Mouse (Mus musculus) CH12.LX (cell line): ENCODE results near the gene Zdhhc13. TPM values are rescaled to one million over a fixed set of nuclear protein-coding genes. Genes with fewer than 3 reads are reported as not detected.

Experiments used
- DNase-seq: peaks from one replicate; pipeline ENCODE4 v3.0.0-alpha.2; 2013; ENCODE audit errors: extremely low read depth
- H3K27ac ChIP-seq: 2 replicates; pipeline ENCODE4 v1.5.1; 2012; ENCODE audit warnings: low read depth, mild to moderate bottlenecking, control low read depth, moderate library complexity; ENCODE audit not compliant: insufficient read depth
- H3K27me3 ChIP-seq: replicated peaks from 2 replicates; pipeline ENCODE3; 2012; ENCODE audit warnings: inconsistent platforms
- H3K36me3 ChIP-seq, 2 experiments: replicated peaks in 1 of 2; 2 replicates each; pipeline versions ENCODE3 to v1.6.1; 2012; ENCODE audit warnings: inconsistent platforms in 1 of 2, low read length in 1 of 2, mild to moderate bottlenecking in 1 of 2, mixed read lengths in 1 of 2, moderate library complexity in 1 of 2; ENCODE audit not compliant: control insufficient read depth in 1 of 2, insufficient read depth in 1 of 2
- H3K4me1 ChIP-seq, 2 experiments: 2 replicates each; pipeline ENCODE4 v1.6.1; 2012; ENCODE audit warnings: inconsistent platforms in 1 of 2, moderate library complexity in 1 of 2; ENCODE audit not compliant: insufficient read depth in 2 of 2, control insufficient read depth in 1 of 2
- H3K4me2 ChIP-seq: 2 replicates; pipeline ENCODE4 v1.6.1; 2012; ENCODE audit warnings: low read depth, mild to moderate bottlenecking, control low read depth; ENCODE audit not compliant: poor library complexity, insufficient read depth, severe bottlenecking
- H3K4me3 ChIP-seq, 3 experiments: fragments of 150-350 bp in 1 of 3; sonication (generic) in 1 of 3; replicated peaks in 1 of 3; 2 replicates each; pipeline versions ENCODE3 to v1.5.1; 2011 to 2012; ENCODE audit warnings: low read depth in 2 of 3, low read length in 2 of 3, mild to moderate bottlenecking in 2 of 3, moderate library complexity in 2 of 3, control low read depth in 1 of 3, improper control_type of control experiment in 1 of 3, inconsistent platforms in 1 of 3, mixed read lengths in 1 of 3; ENCODE audit not compliant: poor library complexity in 1 of 3
- H3K79me2 ChIP-seq: replicated peaks from 2 replicates; pipeline ENCODE4 v1.6.1; 2012; ENCODE audit warnings: mild to moderate bottlenecking, moderate library complexity; ENCODE audit not compliant: control insufficient read depth, poor library complexity, insufficient read depth, severe bottlenecking; ENCODE audit errors: extremely low read depth
- H3K9ac ChIP-seq: 2 replicates; pipeline ENCODE4 v1.6.1; 2012; ENCODE audit warnings: low read depth, mild to moderate bottlenecking, control low read depth, moderate library complexity; ENCODE audit not compliant: insufficient read depth
- H3K9me3 ChIP-seq: replicated peaks from 2 replicates; pipeline ENCODE3; 2012; ENCODE audit warnings: low read length, inconsistent platforms, mixed read lengths
- CHD1 ChIP-seq: IDR thresholded peaks from 2 replicates; pipeline ENCODE4 v1.6.1; 2012; ENCODE audit warnings: low read depth, low read length, improper control_type of control experiment, inconsistent platforms
- CHD2 ChIP-seq: IDR thresholded peaks from 2 replicates; pipeline ENCODE4 v1.6.1; 2011; ENCODE audit warnings: low read length, improper control_type of control experiment
- CTCF ChIP-seq, 2 experiments: IDR thresholded peaks in 1 of 2; conservative IDR thresholded peaks in 1 of 2; 2 replicates each; pipeline ENCODE4 v1.5.1; 2011 to 2012; ENCODE audit warnings: low read depth in 2 of 2, low read length in 2 of 2, improper control_type of control experiment in 1 of 2, inconsistent platforms in 1 of 2, mild to moderate bottlenecking in 1 of 2, moderate library complexity in 1 of 2
- ELF1 ChIP-seq: IDR thresholded peaks from 2 replicates; pipeline ENCODE4 v1.6.1; 2014; ENCODE audit warnings: low read depth, mild to moderate bottlenecking, inconsistent platforms, low read length, improper control_type of control experiment
- EP300 ChIP-seq: IDR thresholded peaks from 2 replicates; pipeline ENCODE4 v1.6.1; 2011; ENCODE audit warnings: low read length, improper control_type of control experiment
- ETS1 ChIP-seq: conservative IDR thresholded peaks from 2 replicates; pipeline ENCODE4 v1.6.1; 2012; ENCODE audit warnings: low read depth, mild to moderate bottlenecking, inconsistent platforms, low read length, improper control_type of control experiment, moderate library complexity
- HCFC1 ChIP-seq: IDR thresholded peaks from 2 replicates; pipeline ENCODE4 v1.6.1; 2012; ENCODE audit warnings: low read depth, mild to moderate bottlenecking, inconsistent platforms, low read length, improper control_type of control experiment
- KAT2A ChIP-seq: IDR thresholded peaks from 2 replicates; pipeline ENCODE4 v1.6.1; 2012; ENCODE audit warnings: low read length, improper control_type of control experiment, inconsistent platforms; ENCODE audit not compliant: insufficient replicate concordance
- MAFK ChIP-seq: IDR thresholded peaks from 2 replicates; pipeline ENCODE4 v1.6.1; 2011; ENCODE audit warnings: low read length, improper control_type of control experiment; ENCODE audit not compliant: insufficient replicate concordance
- MAX ChIP-seq: IDR thresholded peaks from 2 replicates; pipeline ENCODE4 v1.6.1; 2011; ENCODE audit warnings: low read length, improper control_type of control experiment
- MAZ ChIP-seq: IDR thresholded peaks from 2 replicates; pipeline ENCODE4 v1.6.1; 2012; ENCODE audit warnings: low read depth, mild to moderate bottlenecking, inconsistent platforms, low read length, improper control_type of control experiment, moderate library complexity
- MXI1 ChIP-seq: IDR thresholded peaks from 2 replicates; pipeline ENCODE4 v1.6.1; 2011; ENCODE audit warnings: mild to moderate bottlenecking, low read depth, low read length, improper control_type of control experiment
- MYC ChIP-seq: IDR thresholded peaks from 2 replicates; pipeline ENCODE4 v1.6.1; 2011; ENCODE audit warnings: low read depth, mild to moderate bottlenecking, improper control_type of control experiment, low read length
- NELFE ChIP-seq: IDR thresholded peaks from 2 replicates; pipeline ENCODE4 v1.6.1; 2011; ENCODE audit warnings: low read depth, low read length, improper control_type of control experiment
- NRF1 ChIP-seq: IDR thresholded peaks from 2 replicates; pipeline ENCODE4 v1.6.1; 2014; ENCODE audit warnings: low read depth, mild to moderate bottlenecking, inconsistent platforms, low read length, improper control_type of control experiment, moderate library complexity
- POLR2A ChIP-seq: IDR thresholded peaks from 2 replicates; pipeline ENCODE4 v1.6.1; 2011; ENCODE audit warnings: low read depth, mild to moderate bottlenecking, improper control_type of control experiment, low read length
- POLR2AphosphoS2 ChIP-seq: IDR thresholded peaks from 2 replicates; pipeline ENCODE4 v1.6.1; 2011; ENCODE audit warnings: low read depth, low read length, improper control_type of control experiment
- RAD21 ChIP-seq: IDR thresholded peaks from 2 replicates; pipeline ENCODE4 v1.6.1; 2011; ENCODE audit warnings: low read depth, mild to moderate bottlenecking, low read length, improper control_type of control experiment, moderate library complexity
- RCOR1 ChIP-seq: conservative IDR thresholded peaks from 2 replicates; pipeline ENCODE4 v1.6.1; 2012; ENCODE audit warnings: low read depth, mild to moderate bottlenecking, inconsistent platforms, low read length, improper control_type of control experiment
- SIN3A ChIP-seq: IDR thresholded peaks from 2 replicates; pipeline ENCODE4 v1.6.1; 2012; ENCODE audit warnings: low read length, improper control_type of control experiment, inconsistent platforms
- SMC3 ChIP-seq: IDR thresholded peaks from 2 replicates; pipeline ENCODE4 v1.6.1; 2011; ENCODE audit warnings: low read depth, low read length, improper control_type of control experiment
- TCF12 ChIP-seq: IDR thresholded peaks from 2 replicates; pipeline ENCODE4 v1.6.1; 2014; ENCODE audit warnings: low read depth, mild to moderate bottlenecking, inconsistent platforms, low read length, improper control_type of control experiment
- USF2 ChIP-seq: conservative IDR thresholded peaks from 2 replicates; pipeline ENCODE4 v1.6.1; 2011; ENCODE audit warnings: low read depth, low read length, improper control_type of control experiment
- ZC3H11A ChIP-seq: IDR thresholded peaks from 2 replicates; pipeline ENCODE4 v1.6.1; 2012; ENCODE audit warnings: low read depth, mild to moderate bottlenecking, inconsistent platforms, low read length, improper control_type of control experiment
- ZKSCAN1 ChIP-seq: IDR thresholded peaks from 2 replicates; pipeline ENCODE4 v1.6.1; 2012; ENCODE audit warnings: low read depth, inconsistent platforms, low read length, improper control_type of control experiment, borderline replicate concordance
- ZMIZ1 ChIP-seq: IDR thresholded peaks from 2 replicates; pipeline ENCODE4 v1.6.1; 2012; ENCODE audit warnings: low read depth, mild to moderate bottlenecking, inconsistent platforms, low read length, improper control_type of control experiment
- ZNF384 ChIP-seq: IDR thresholded peaks from 2 replicates; pipeline ENCODE4 v1.6.1; 2012; ENCODE audit warnings: low read depth, low read length, improper control_type of control experiment, inconsistent platforms
- dilution Hi-C: fragments of 300-500 bp; cut with MboI; formaldehyde crosslinking; loops from 2 replicates; pipeline ENCODE4 v1.14.3; 2020; ENCODE audit warnings: low sequenced_read_pairs; ENCODE audit not compliant: extremely low pct_unique_long_range_greater_than_20kb, extremely low pct_ligation_motif_present
- in situ Hi-C: fragments of 300-500 bp; cut with MboI; formaldehyde crosslinking; loops from 3 replicates; pipeline ENCODE4 v1.14.3; 2019; ENCODE audit warnings: low sequenced_read_pairs, low pct_ligation_motif_present, low pct_unique_long_range_greater_than_20kb, mixed read lengths
- polyA plus RNA-seq: library from polyadenylated mRNA; unstranded; fragments of >175 nt; gene quantifications from 2 replicates; pipeline ENCODE4 v1.2.1, GENCODE M21; 2012; ENCODE audit warnings: low read depth; ENCODE audit not compliant: insufficient read length
- total RNA-seq, 2 experiments: library from RNA; depleted of rRNA; stranded (reverse); fragments of 300-350 nt in 1 of 2; fragments of >200 nt in 1 of 2; gene quantifications; 2 replicates each; pipeline ENCODE4 v1.2.3; 2012 to 2014

The Zdhhc13 gene
- total RNA-seq (2012; rRNA removed) (19.9 and 22.0 TPM in 2 replicates), total RNA-seq (2014; rRNA removed) (74.3 and 76.8 TPM in 2 replicates), polyA plus RNA-seq (29.8 and 32.3 TPM in 2 replicates)

GRCm38 (mm10) chr7:48788851-48789572 is at the start of gene Zdhhc13:
Gene Zdhhc13 (plus strand): TSS chr7:48789003.
- peak within 1 kb of the TSS; percentile 68 for H3K9ac ChIP-seq
- H3K79me2 ChIP-seq, result 0 out of 2 replicates have a peak, but pooled peaks cover 3% of the 10 kb centered on the region
- TF ChIP-seq NRF1 (peak; percentile 45; the same call in 1 of the 2 replicates), ELF1 (peak; percentile 94), POLR2A (peak; percentile 87), CHD2 (peak; percentile 87), POLR2AphosphoS2 (peak; percentile 50; the same call in 1 of the 2 replicates), ETS1 (no peak), MAFK (no peak), HCFC1 (peak; percentile 62), MXI1 (peak; percentile 87), MAX (no peak), MYC (no peak; the same call in 1 of the 2 replicates), ZMIZ1 (peak; percentile 55; the same call in 1 of the 2 replicates), KAT2A (no peak), NELFE (peak; percentile 86), TCF12 (peak; percentile 87), MAZ (0 out of 2 replicates have a peak, but pooled peaks have one; percentile 19)

DNA sequence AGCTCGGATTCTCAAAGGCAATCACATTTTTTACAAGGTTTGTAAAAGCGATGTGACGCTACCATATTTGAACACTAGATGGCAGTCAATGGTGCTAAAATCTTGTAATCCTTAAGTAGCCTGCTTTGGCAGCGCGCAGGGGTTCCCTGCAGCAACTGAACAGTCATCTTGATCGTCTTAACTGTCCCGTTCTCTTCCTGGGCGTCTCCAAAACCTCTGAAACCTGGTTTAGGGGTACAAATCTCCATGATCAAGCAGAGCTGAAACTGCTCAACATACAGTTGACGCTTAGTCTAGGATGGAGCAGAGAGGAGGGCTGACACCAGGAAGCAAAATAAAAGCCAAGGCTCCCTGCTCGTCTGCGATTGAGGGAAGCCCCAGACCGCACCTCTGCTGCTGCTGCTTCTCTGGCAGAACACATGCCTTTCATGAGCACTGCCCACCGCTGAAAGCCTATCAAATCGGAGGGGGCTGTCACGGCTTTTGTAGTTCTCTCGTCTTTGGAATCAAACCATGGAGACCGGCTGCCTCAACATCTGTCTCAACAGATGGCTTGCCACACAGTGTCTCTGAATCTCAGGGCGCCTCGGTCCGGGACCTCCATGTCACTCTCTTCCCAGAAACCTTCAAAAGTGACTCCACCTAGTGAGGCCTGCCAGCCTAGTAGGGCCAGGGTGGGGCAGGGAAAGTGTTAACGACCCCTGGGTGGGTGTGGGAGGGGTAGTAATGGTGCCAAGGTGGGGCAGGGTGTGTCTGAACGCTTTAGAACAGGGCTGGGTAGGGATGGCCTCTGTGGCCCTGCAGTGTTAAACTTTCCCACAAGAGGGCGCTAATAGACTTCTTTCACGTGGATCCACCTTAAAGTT is 39.3 kb upstream of the Zdhhc13 start:
- H3K4me3 ChIP-seq, result peak overlapping the region; percentile 38 to 45 (median 44)
- DNase-seq, result peak; percentile 92
- H3K4me1 ChIP-seq, result no peaks in the 10 kb centered on the region; a peak in 1 of 4 replicates
- no peaks in the 10 kb centered on the region for H3K36me3 ChIP-seq
- peak overlapping the region; percentile 99 for H3K4me2 ChIP-seq
- dilution Hi-C loops (no loop called here), in situ Hi-C loops (loop anchor here (5.0 to 25.0 kb wide), 2 partner anchors 363 to 513 kb away; no protein-coding TSS in a partner anchor)
- no peaks in the 10 kb centered on the region for H3K9me3 ChIP-seq
- H3K27ac ChIP-seq, result no peak overlapping the region
- TF ChIP-seq ZC3H11A, result no peak; the same call in 1 of the 2 replicates
- no peak for TF ChIP-seq RCOR1
- TF ChIP-seq MAZ, result no peak
- TF ChIP-seq TCF12, result 0 out of 2 replicates have a peak, but pooled peaks have one; percentile 39
- no peak; the same call in 1 of the 2 replicates for TF ChIP-seq NRF1
- no peak for TF ChIP-seq CHD1
- peak; percentile 82 for TF ChIP-seq RAD21
- TF ChIP-seq EP300, result no peak
- TF ChIP-seq NELFE, result 0 out of 2 replicates have a peak, but pooled peaks have one; percentile 38
- TF ChIP-seq SMC3, result peak; percentile 68
- TF ChIP-seq SIN3A, result no peak; the same call in none of the 2 replicates
- TF ChIP-seq CTCF (conservative IDR thresholded peaks at IDR 0.05 in 1 of 2, IDR thresholded peaks at IDR 0.05 in 1 of 2; ENCODE audit: low read depth in 2 of 2, low read length in 2 of 2), result peak; percentile 87 to 90
- no peak for TF ChIP-seq USF2
- peak; percentile 43; the same call in 1 of the 2 replicates for TF ChIP-seq ZNF384
- peak; percentile 40; the same call in 1 of the 2 replicates for TF ChIP-seq MXI1
- peak; percentile 75 for TF ChIP-seq MYC
- 0 out of 2 replicates have a peak, but pooled peaks have one; percentile 1 for TF ChIP-seq ZKSCAN1
- no peaks in the 10 kb centered on the region for H3K79me2 ChIP-seq
- peak overlapping the region; percentile 16; the same call in 1 of the 2 replicates for H3K9ac ChIP-seq
- peaks cover 10% of the 10 kb centered on the region for H3K27me3 ChIP-seq

More at GRCm38 (mm10) chr7:48788851-48789572, at the start of gene Zdhhc13:
- Histone ChIP-seq H3K4me2 (peak within 1 kb of the TSS; percentile 72), H3K36me3 (peaks cover 0 to 11% of the 10 kb centered on the region in 2 experiments), H3K27me3 (no peaks in the 10 kb centered on the region), H3K4me3 (peak within 1 kb of the TSS; percentile 80 to 98 (median 89)), H3K9me3 (no peaks in the 10 kb centered on the region), H3K27ac (peak within 1 kb of the TSS; percentile 45), H3K4me1 (peaks cover 5 to 57% of the 10 kb centered on the region in 2 experiments; a peak in 3 of 4 replicates)
- dilution Hi-C loops (no loop called here), in situ Hi-C loops (no loop called here)
- peak; percentile 97 for DNase-seq
